Mouse (Mus musculus) heart, postnatal 0 days (tissue): ENCODE data around the gene Hist1h4i.
A peak's percentile ranks its signal among the peaks of the same experiment; 100 is the strongest.

Experiments used
- CTCF ChIP-seq: IDR thresholded peaks from 2 replicates; pipeline ENCODE4 v1.5.1; 2016; ENCODE audit warnings: antibody characterized with exemption, control low read depth, low read depth
- EP300 ChIP-seq: IDR thresholded peaks from 2 replicates; pipeline ENCODE4 v1.6.1; 2016; ENCODE audit warnings: antibody characterized with exemption, low read depth

DNA sequence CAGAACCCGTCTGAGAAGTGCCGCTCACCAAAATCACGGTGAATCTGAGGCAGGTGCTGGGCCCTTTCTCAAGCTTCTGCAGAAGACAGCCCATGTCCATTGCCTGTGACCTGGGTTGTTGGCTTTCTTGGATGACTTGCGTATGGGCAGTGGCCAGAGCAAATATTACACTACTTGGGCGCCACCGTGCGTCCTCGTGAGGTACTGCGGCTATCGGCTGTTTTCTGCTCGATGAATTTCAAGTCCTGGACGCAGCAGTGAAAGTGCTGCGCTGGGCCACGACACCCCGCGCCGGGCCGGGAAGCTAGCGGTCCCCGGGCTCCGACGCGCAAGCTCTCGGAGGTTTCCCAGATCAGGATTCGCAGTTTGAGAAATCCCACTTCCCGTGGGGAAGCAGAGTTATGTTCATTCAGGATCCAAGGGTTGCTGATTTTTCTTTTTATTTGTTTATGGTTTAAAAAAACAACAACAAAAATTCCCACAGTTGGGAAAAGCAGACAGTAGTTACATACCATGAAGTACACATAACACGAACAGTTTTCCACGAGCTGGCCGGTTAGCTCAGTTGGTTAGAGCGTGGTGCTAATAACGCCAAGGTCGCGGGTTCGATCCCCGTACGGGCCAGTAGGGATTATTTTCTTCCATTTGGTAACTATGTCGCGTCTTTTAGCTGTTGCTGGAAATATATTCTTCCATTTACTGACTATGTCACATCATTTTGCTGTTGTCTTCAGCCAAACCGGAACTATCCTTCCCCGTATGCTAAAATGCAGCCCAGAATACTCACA, 12.3 kb downstream of the Hist1h4i start:
- peak; percentile 96 for TF ChIP-seq CTCF
- no peak for TF ChIP-seq EP300
